Mouse (Mus musculus): ENCODE data around the gene Gm11937. TPM values are rescaled to one million over a fixed set of nuclear protein-coding genes. Genes with fewer than 3 reads are reported as not detected.

Gene Gm11937
- polyA plus RNA-seq, 1 experiment from 2014 or later: not detected

GRCm38 (mm10) chr11:99566530-99566929 lies 43.5 kb downstream of the Gm11937 start, which contains the start of gene Krtap3-1:
Gene Krtap3-1, minus strand, starts transcription at chr11:99566630.
- no peak within 1 kb of the TSS for H3K4me3 ChIP-seq (ENCODE audit: low read depth, low read length)
- no peaks in the 10 kb centered on the region for H3K4me1 ChIP-seq (ENCODE audit: control insufficient read depth, insufficient read depth, low read length)
- H3K9me3 ChIP-seq (ENCODE audit: control insufficient read depth, low read depth, low read length): no peaks in the 10 kb centered on the region
- H3K9ac ChIP-seq (replicated peaks; ENCODE audit: low read depth, low read length): no peak within 1 kb of the TSS
- H3K4me2 ChIP-seq (replicated peaks; ENCODE audit: low read depth, low read length): no peak within 1 kb of the TSS
- no peak for ATAC-seq (ENCODE audit: insufficient number of reproducible peaks, insufficient read depth, low FRiP score, low read depth)
- no peaks in the 10 kb centered on the region for H3K36me3 ChIP-seq (ENCODE audit: control insufficient read depth, insufficient read depth, low read length)
- H3K27ac ChIP-seq (ENCODE audit: low read length): no peak within 1 kb of the TSS
- 93% methylated on average over 7 of the region's 7 CpGs for WGBS
- no peaks in the 10 kb centered on the region for H3K27me3 ChIP-seq (ENCODE audit: control insufficient read depth, insufficient read depth, low read length)

GRCm38 (mm10) chr11:99562580-99562979 lies 47.4 kb downstream of the Gm11937 start:
- Histone ChIP-seq H3K27ac (ENCODE audit: low read length) (no peak overlapping the region), H3K9ac (replicated peaks; ENCODE audit: low read depth, low read length) (no peak overlapping the region), H3K4me1 (ENCODE audit: control insufficient read depth, insufficient read depth, low read length) (no peaks in the 10 kb centered on the region), H3K27me3 (ENCODE audit: control insufficient read depth, insufficient read depth, low read length) (no peaks in the 10 kb centered on the region), H3K9me3 (ENCODE audit: control insufficient read depth, low read depth, low read length) (no peaks in the 10 kb centered on the region), H3K36me3 (ENCODE audit: control insufficient read depth, insufficient read depth, low read length) (no peaks in the 10 kb centered on the region), H3K4me2 (replicated peaks; ENCODE audit: low read depth, low read length) (no peak overlapping the region), H3K4me3 (ENCODE audit: low read depth, low read length) (no peak overlapping the region)
- 83% methylated on average over 6 of the region's 6 CpGs for WGBS
- ATAC-seq (ENCODE audit: insufficient number of reproducible peaks, insufficient read depth, low FRiP score, low read depth): no peak

Other genes starting within 250 kb of the Gm11937 start
- gene Krt28, start 235.3 kb downstream of the Gm11937 start, polyA plus RNA-seq (2014; fragmentation: Nextera tagmentation; extraction: Ambion mirVana): 0.21 TPM in 1 of 2 replicates, not detected in the other
- gene Krt10, start 220.8 kb downstream of the Gm11937 start, polyA plus RNA-seq (2014; fragmentation: Nextera tagmentation; extraction: Ambion mirVana): 31.7 and 37.0 TPM in 2 replicates
- not detected in 2 replicates for gene Krt12, start 187.9 kb downstream of the Gm11937 start, polyA plus RNA-seq (2014; fragmentation: Nextera tagmentation; extraction: Ambion mirVana)
- 3.0 and 3.9 TPM in 2 replicates for gene Krt20, start 172.0 kb downstream of the Gm11937 start, polyA plus RNA-seq (2014; fragmentation: Nextera tagmentation; extraction: Ambion mirVana)
- gene Krt23, start 117.1 kb downstream of the Gm11937 start, polyA plus RNA-seq (2014; fragmentation: Nextera tagmentation; extraction: Ambion mirVana): 18.3 and 21.4 TPM in 2 replicates
- gene Krt39, start 88.9 kb downstream of the Gm11937 start, polyA plus RNA-seq (2014; fragmentation: Nextera tagmentation; extraction: Ambion mirVana): not detected in 2 replicates
- not detected in 2 replicates for gene Krt40, start 67.0 kb downstream of the Gm11937 start, polyA plus RNA-seq (2014; fragmentation: Nextera tagmentation; extraction: Ambion mirVana)
- gene Krtap3-3, start 59.3 kb downstream of the Gm11937 start, polyA plus RNA-seq (2014; fragmentation: Nextera tagmentation; extraction: Ambion mirVana): not detected in 2 replicates
- not detected in 2 replicates for gene Krtap3-2, start 53.3 kb downstream of the Gm11937 start, polyA plus RNA-seq (2014; fragmentation: Nextera tagmentation; extraction: Ambion mirVana)
- gene Gm11939, start 50.7 kb downstream of the Gm11937 start, polyA plus RNA-seq (2014; fragmentation: Nextera tagmentation; extraction: Ambion mirVana): not detected in 2 replicates
- gene Krtap3-1, start 43.6 kb downstream of the Gm11937 start, polyA plus RNA-seq (2014; fragmentation: Nextera tagmentation; extraction: Ambion mirVana): not detected in 2 replicates
- not detected in 2 replicates for gene Krtap1-5, start 29.2 kb downstream of the Gm11937 start, polyA plus RNA-seq (2014; fragmentation: Nextera tagmentation; extraction: Ambion mirVana)
- gene Krtap1-4, start 26.5 kb downstream of the Gm11937 start, polyA plus RNA-seq (2014; fragmentation: Nextera tagmentation; extraction: Ambion mirVana): not detected in 2 replicates
- not detected in 2 replicates for gene Krtap1-3, start 18.9 kb downstream of the Gm11937 start, polyA plus RNA-seq (2014; fragmentation: Nextera tagmentation; extraction: Ambion mirVana)
- gene Krtap9-3, start 12.1 kb downstream of the Gm11937 start, polyA plus RNA-seq (2014; fragmentation: Nextera tagmentation; extraction: Ambion mirVana): not detected in 2 replicates
- not detected in 2 replicates for gene Gm11938, start 6.9 kb downstream of the Gm11937 start, polyA plus RNA-seq (2014; fragmentation: Nextera tagmentation; extraction: Ambion mirVana)
- gene Krtap2-4, start 4.7 kb upstream of the Gm11937 start, polyA plus RNA-seq (2014; fragmentation: Nextera tagmentation; extraction: Ambion mirVana): not detected in 2 replicates
- gene Gm11562, start 10.2 kb upstream of the Gm11937 start, polyA plus RNA-seq (2014; fragmentation: Nextera tagmentation; extraction: Ambion mirVana): not detected in 2 replicates
- gene Krtap4-1, start 18.0 kb upstream of the Gm11937 start, polyA plus RNA-seq (2014; fragmentation: Nextera tagmentation; extraction: Ambion mirVana): not detected in 2 replicates
- gene Krtap4-2, start 24.9 kb upstream of the Gm11937 start, polyA plus RNA-seq (2014; fragmentation: Nextera tagmentation; extraction: Ambion mirVana): not detected in 2 replicates
- gene Krtap4-7, start 33.9 kb upstream of the Gm11937 start, polyA plus RNA-seq (2014; fragmentation: Nextera tagmentation; extraction: Ambion mirVana): not detected in 2 replicates
- gene Gm11555, start 40.0 kb upstream of the Gm11937 start, polyA plus RNA-seq (2014; fragmentation: Nextera tagmentation; extraction: Ambion mirVana): not detected in 2 replicates
- gene Gm11563, start 48.8 kb upstream of the Gm11937 start, polyA plus RNA-seq (2014; fragmentation: Nextera tagmentation; extraction: Ambion mirVana): not detected in 2 replicates
- gene Krtap4-6, start 55.8 kb upstream of the Gm11937 start, polyA plus RNA-seq (2014; fragmentation: Nextera tagmentation; extraction: Ambion mirVana): not detected in 2 replicates
- gene Gm14190, start 80.6 kb upstream of the Gm11937 start, polyA plus RNA-seq (2014; fragmentation: Nextera tagmentation; extraction: Ambion mirVana): not detected in 2 replicates
- gene Gm14180, start 124.1 kb upstream of the Gm11937 start, polyA plus RNA-seq (2014; fragmentation: Nextera tagmentation; extraction: Ambion mirVana): not detected in 2 replicates
- gene Gm11595, start 162.7 kb upstream of the Gm11937 start, polyA plus RNA-seq (2014; fragmentation: Nextera tagmentation; extraction: Ambion mirVana): not detected in 2 replicates
- not detected in 2 replicates for gene Krtap4-8, start 170.5 kb upstream of the Gm11937 start, polyA plus RNA-seq (2014; fragmentation: Nextera tagmentation; extraction: Ambion mirVana)
- not detected in 2 replicates for gene Krtap4-9, start 175.0 kb upstream of the Gm11937 start, polyA plus RNA-seq (2014; fragmentation: Nextera tagmentation; extraction: Ambion mirVana)
- not detected in 2 replicates for gene Gm11596, start 183.3 kb upstream of the Gm11937 start, polyA plus RNA-seq (2014; fragmentation: Nextera tagmentation; extraction: Ambion mirVana)
- gene Gm11569, start 188.7 kb upstream of the Gm11937 start, polyA plus RNA-seq (2014; fragmentation: Nextera tagmentation; extraction: Ambion mirVana): not detected in 2 replicates
- not detected in 2 replicates for gene Gm11554, start 194.3 kb upstream of the Gm11937 start, polyA plus RNA-seq (2014; fragmentation: Nextera tagmentation; extraction: Ambion mirVana)
- not detected in 2 replicates for gene Krtap4-13, start 199.7 kb upstream of the Gm11937 start, polyA plus RNA-seq (2014; fragmentation: Nextera tagmentation; extraction: Ambion mirVana)
- gene Gm11564, start 205.5 kb upstream of the Gm11937 start, polyA plus RNA-seq (2014; fragmentation: Nextera tagmentation; extraction: Ambion mirVana): not detected in 2 replicates
- gene 2300003K06Rik, start 227.9 kb upstream of the Gm11937 start, polyA plus RNA-seq (2014; fragmentation: Nextera tagmentation; extraction: Ambion mirVana): not detected in 2 replicates
- gene Krtap4-16, start 241.4 kb upstream of the Gm11937 start, polyA plus RNA-seq (2014; fragmentation: Nextera tagmentation; extraction: Ambion mirVana): not detected in 2 replicates
- not detected in 2 replicates for gene Gm11568, start 247.7 kb upstream of the Gm11937 start, polyA plus RNA-seq (2014; fragmentation: Nextera tagmentation; extraction: Ambion mirVana)

All from stomach, embryonic 14.5 days (tissue).